Mouse (Mus musculus) T-helper 2 cell (primary cell): Measurements from ENCODE around the gene Taf10.

Source experiments
- in situ Hi-C: fragments of 300-600 bp; cut with MboI, MseI; formaldehyde crosslinking; loops from one replicate; pipeline ENCODE4 v1.15.1; 2025; ENCODE audit warnings: high pct_unique_total_duplicates

The Taf10 gene

DNA sequence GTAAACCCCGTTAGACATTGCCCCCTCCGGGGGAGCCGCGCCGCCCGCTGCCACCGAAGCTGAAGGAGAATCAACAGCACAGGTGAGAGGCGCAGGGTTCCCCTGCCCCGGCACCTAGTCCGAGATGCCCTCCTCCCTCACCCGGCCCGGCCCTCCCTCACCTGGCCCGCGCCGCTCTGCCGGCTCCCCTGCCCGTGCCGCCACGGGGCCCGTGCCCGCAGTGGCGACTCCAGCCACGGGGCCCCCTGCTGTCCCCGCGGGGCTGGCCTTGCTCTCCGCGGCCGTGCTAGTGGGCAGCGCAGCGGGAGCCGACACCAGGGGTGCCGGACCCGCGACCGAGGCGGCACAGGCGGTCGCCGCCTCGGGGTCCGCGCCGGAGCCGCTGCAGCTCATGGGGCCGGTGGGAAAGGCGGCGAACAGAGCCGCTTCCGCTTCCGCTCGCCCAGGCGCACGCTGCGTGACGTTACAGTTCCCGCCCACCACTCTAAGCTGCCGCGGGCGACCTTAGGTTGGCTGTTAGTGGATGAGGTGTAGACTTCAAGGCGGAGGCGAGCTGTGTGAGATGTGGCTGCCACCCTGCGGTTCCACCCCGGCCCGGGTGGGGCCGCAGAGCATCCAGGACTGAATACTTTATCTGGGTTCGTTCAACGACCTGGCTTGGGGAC, at the start of gene Taf10:
TSS of gene Taf10 (minus strand) at position 436 of the 665 bp plus-strand sequence.
- in situ Hi-C loops: no loop called here

- in situ Hi-C loops: loop anchor here (10.0 kb wide), 1 partner anchor 139 kb away; the partner anchor contains the start of gene Dnhd1
Measured at GRCm38 (mm10) chr7:105793701-105794100, 49.5 kb upstream of the Taf10 start.

GRCm38 (mm10) chr7:105791147-105791546, 47.0 kb upstream of the Taf10 start:
- in situ Hi-C loops: loop anchor here (10.0 kb wide), 1 partner anchor 136 kb away; the partner anchor contains the start of gene Dnhd1

GRCm38 (mm10) chr7:105787285-105788140, 43.4 kb upstream of the Taf10 start, which contains the start of gene Dchs1:
TSS of gene Dchs1 (minus strand) at chr7:105787654.
- in situ Hi-C loops: no loop called here

- in situ Hi-C loops: no loop called here
Measured at GRCm38 (mm10) chr7:105786506-105787284, 42.5 kb upstream of the Taf10 start.

DNA sequence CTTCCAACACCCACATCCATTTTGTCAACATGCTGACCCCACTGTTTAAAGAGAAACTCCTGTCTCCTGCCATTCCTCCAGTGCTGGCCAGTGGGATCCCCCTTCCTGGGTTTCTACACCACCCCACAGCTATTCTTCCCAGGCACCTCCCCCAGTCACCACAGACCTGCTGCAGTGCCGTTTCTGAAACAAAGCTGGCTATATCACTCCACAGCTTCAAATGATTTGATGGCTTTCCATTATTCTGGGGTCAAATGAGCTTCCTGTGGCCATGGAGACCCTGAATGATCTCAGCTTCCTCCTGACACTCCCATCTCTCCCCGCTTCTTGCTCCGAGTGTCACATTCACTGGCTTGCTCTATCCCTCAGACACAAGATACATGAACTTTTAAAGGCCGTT, 40.4 kb upstream of the Taf10 start:
- in situ Hi-C loops: no loop called here

DNA sequence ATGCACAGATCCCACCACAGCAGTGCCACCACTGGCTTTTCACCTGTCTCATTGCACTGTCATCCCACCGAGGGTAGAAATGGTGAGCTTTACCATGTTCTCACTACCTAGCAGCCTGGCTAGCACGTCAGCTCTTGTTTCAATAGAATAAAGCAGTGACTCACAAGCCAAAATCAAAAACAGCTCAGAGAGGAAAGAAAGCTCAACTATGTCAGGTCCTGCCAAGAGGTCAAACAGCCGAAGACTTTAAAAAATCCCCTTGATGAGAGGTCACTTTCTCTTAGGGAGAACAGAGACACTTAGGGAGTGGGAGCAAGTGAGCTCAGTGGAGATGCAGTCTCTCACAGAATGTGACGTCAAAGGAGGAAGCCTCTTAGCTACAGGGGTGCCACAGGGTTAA, 39.7 kb upstream of the Taf10 start:
- in situ Hi-C loops: no loop called here

- in situ Hi-C loops: no loop called here
Measured at GRCm38 (mm10) chr7:105778553-105779265, 34.5 kb upstream of the Taf10 start.

- in situ Hi-C loops: no loop called here
Measured at GRCm38 (mm10) chr7:105777797-105778552, 33.8 kb upstream of the Taf10 start.

DNA sequence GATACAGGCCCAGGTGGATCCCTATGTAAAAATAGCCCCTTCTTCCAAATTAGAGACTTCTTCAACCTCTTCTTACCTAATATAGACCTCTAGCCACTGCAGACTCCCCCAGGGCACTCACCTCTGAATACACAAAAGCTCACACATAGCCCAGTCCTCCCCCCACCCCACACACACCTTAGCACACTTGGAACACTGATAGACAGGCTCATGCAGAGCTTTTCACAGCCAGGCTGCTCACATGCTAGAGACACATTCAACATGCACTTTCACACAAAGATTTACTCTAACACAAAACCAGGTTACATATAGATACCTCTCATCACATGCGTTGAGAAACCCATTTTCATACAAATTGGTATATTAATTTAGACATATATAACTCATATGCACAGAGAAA, 33.2 kb upstream of the Taf10 start:
- in situ Hi-C loops: no loop called here

DNA sequence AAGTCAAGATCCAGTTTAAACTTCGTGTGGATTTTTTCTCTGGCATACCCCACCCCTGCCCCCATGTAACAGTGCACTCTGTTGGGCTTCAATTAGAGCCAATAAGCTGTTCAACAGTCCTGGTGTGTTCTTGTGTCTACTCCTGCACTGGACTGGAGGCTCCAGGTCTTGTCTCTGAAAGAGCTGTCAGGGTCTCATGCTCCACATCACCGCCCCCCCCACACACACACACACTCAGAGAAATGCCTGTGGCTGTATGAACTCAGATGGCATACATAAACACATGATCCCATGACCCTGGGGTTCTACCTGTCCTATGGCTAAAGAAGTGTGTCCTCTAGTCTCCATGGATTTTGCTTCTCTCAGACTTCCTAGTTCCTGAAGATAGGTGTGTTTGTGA, 31.9 kb upstream of the Taf10 start:
- in situ Hi-C loops: no loop called here

- in situ Hi-C loops: no loop called here
Measured at GRCm38 (mm10) chr7:105774661-105775060, 30.5 kb upstream of the Taf10 start.

- in situ Hi-C loops: no loop called here
Measured at GRCm38 (mm10) chr7:105773041-105773440, 28.9 kb upstream of the Taf10 start.

GRCm38 (mm10) chr7:105772331-105772730, 28.2 kb upstream of the Taf10 start:
- in situ Hi-C loops: no loop called here

DNA sequence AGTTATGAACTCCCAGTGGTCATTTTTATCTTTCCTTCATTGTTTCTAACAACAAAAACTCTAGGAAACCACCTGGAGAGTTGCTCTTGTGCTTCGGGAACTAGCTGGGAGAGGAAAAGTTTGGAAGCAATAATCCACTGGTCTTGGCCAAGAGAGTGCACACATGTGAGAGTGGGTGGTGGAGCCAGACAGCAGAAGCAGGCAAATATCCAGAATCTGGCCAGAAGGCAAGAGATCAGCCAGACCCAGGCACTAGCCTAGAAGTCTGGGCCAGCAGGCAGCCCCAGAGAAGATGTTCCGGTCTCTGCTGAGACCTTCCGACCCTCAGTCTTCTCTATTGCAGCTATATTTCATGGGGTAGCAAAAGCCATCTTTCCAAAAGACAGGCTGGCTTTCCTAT, 25.8 kb upstream of the Taf10 start:
- in situ Hi-C loops: no loop called here

GRCm38 (mm10) chr7:105767729-105768165, 23.6 kb upstream of the Taf10 start:
- in situ Hi-C loops: no loop called here

GRCm38 (mm10) chr7:105764331-105764730, 20.2 kb upstream of the Taf10 start:
- in situ Hi-C loops: no loop called here

- in situ Hi-C loops: no loop called here
Measured at GRCm38 (mm10) chr7:105762517-105763270, 18.5 kb upstream of the Taf10 start.

DNA sequence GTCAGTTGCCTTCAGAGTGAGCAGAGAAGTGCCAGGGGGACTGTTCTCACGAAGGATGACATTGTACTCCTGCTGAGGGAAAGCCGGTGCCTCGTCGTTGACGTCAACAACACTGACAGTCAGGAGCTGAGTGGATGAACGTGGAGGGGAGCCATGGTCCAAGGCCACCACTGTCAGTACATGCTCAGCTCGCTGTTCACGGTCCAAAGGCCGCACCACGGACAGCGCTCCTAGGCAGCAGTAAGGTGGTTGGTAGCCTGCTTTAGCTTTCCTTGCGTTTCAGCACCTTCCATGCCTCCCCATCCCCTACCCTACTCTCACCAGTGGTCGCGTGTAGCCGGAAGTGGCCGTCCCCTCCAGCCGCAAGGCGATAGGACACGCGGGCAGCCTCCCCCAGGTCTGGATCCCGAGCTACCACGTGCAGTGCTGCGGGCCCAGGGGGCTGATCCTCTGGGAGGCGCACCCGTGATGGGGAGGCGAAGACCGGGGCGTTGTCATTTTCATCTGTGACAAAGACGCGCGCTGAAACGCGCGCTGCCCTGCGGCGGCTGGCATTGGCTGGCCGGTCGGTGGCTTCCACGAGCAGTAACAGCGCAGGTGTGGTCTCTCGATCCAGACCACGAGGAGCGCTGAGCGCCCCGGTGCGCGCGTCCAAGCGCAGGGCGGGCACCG, 17.8 kb upstream of the Taf10 start:
- in situ Hi-C loops: no loop called here
